Mouse (Mus musculus) liver, embryonic 12.5 days (tissue): ENCODE data around the gene 4930595D18Rik. TPM values are rescaled to one million over a fixed set of nuclear protein-coding genes. Genes with fewer than 3 reads are reported as not detected.

Experiments used
- ATAC-seq: fragments of 200-750 bp; cut with Nextera tagmentation; 2 replicates; pipeline ENCODE4 v1.8.0; 2017; ENCODE audit warnings: moderate number of reproducible peaks, mild to moderate bottlenecking, moderate library complexity
- H3K27ac ChIP-seq: fragments of 300-500 bp; sonication (generic); 2 replicates; pipeline ENCODE4 v1.5.1; 2016; ENCODE audit warnings: mild to moderate bottlenecking
- H3K27me3 ChIP-seq: fragments of 300-500 bp; sonication (generic); replicated peaks from 2 replicates; pipeline ENCODE4 v1.6.1; 2016; ENCODE audit warnings: mild to moderate bottlenecking, moderate library complexity
- H3K36me3 ChIP-seq: fragments of 300-500 bp; sonication (generic); 2 replicates; pipeline ENCODE4 v1.6.1; 2016; ENCODE audit warnings: mild to moderate bottlenecking, moderate library complexity
- H3K4me1 ChIP-seq: fragments of 300-500 bp; sonication (generic); 2 replicates; pipeline ENCODE4 v1.6.1; 2016
- H3K4me2 ChIP-seq: fragments of 300-500 bp; sonication (generic); 2 replicates; pipeline ENCODE4 v1.6.1; 2016; ENCODE audit warnings: mild to moderate bottlenecking, moderate library complexity
- H3K4me3 ChIP-seq: fragments of 300-500 bp; sonication (generic); 2 replicates; pipeline ENCODE4 v1.5.1; 2016; ENCODE audit warnings: mild to moderate bottlenecking, moderate library complexity
- H3K9ac ChIP-seq: fragments of 300-500 bp; sonication (generic); 2 replicates; pipeline ENCODE4 v1.6.1; 2016; ENCODE audit warnings: mild to moderate bottlenecking, moderate library complexity
- H3K9me3 ChIP-seq: fragments of 300-500 bp; sonication (generic); replicated peaks from 2 replicates; pipeline ENCODE4 v1.6.1; 2016; ENCODE audit warnings: mild to moderate bottlenecking, moderate library complexity
- WGBS: fragments of 180-500 bp; shearing (Covaris S2); methylation state at CpG from one replicate; pipeline ENCODE4 v1.1.7; 2016; ENCODE audit not compliant: insufficient replicate concordance; 5-methylcytosine and 5-hydroxymethylcytosine counted together
- polyA plus RNA-seq: library from polyadenylated mRNA; unstranded; fragments of >200 nt; fragmentation: Nextera tagmentation; extraction: Ambion mirVana; gene quantifications from 2 replicates; pipeline ENCODE4 v1.2.1, GENCODE M21; 2016

4930595D18Rik gene
- polyA plus RNA-seq, 1 experiment from 2014 or later, result not detected

- 69% methylated on average over 6 of the region's 6 CpGs for WGBS
- Histone ChIP-seq H3K27ac (no peak overlapping the region), H3K27me3 (no peaks in the 10 kb centered on the region), H3K36me3 (no peaks in the 10 kb centered on the region), H3K9me3 (no peaks in the 10 kb centered on the region), H3K4me2 (no peak overlapping the region), H3K9ac (no peak overlapping the region), H3K4me1 (peaks cover 6% of the 10 kb centered on the region; the same call in 1 of the 2 replicates), H3K4me3 (no peak overlapping the region)
- no peak for ATAC-seq
These were observed 8.5 kb upstream of the 4930595D18Rik start for GRCm38 (mm10) chr12:111192777-111193176.

GRCm38 (mm10) chr12:111190891-111191290 is 6.6 kb upstream of the 4930595D18Rik start:
- Histone ChIP-seq H3K4me3 (no peak overlapping the region), H3K4me2 (no peak overlapping the region), H3K9ac (no peak overlapping the region), H3K27me3 (no peaks in the 10 kb centered on the region), H3K27ac (no peak overlapping the region), H3K4me1 (peaks cover 6% of the 10 kb centered on the region; the same call in 1 of the 2 replicates), H3K9me3 (no peaks in the 10 kb centered on the region), H3K36me3 (no peaks in the 10 kb centered on the region)
- 73% methylated on average over 2 of the region's 2 CpGs for WGBS
- ATAC-seq, result no peak

GRCm38 (mm10) chr12:111190355-111190754 is 6.1 kb upstream of the 4930595D18Rik start:
- H3K27me3 ChIP-seq, result no peaks in the 10 kb centered on the region
- H3K27ac ChIP-seq, result no peak overlapping the region
- ATAC-seq, result no peak
- H3K9me3 ChIP-seq, result no peaks in the 10 kb centered on the region
- no peak overlapping the region for H3K4me3 ChIP-seq
- H3K9ac ChIP-seq, result no peak overlapping the region
- peaks cover 5% of the 10 kb centered on the region; the same call in 1 of the 2 replicates for H3K4me1 ChIP-seq
- no peak overlapping the region for H3K4me2 ChIP-seq
- H3K36me3 ChIP-seq, result no peaks in the 10 kb centered on the region
- WGBS, result 83% methylated on average over 5 of the region's 5 CpGs

GRCm38 (mm10) chr12:111188295-111188694 is 4.0 kb upstream of the 4930595D18Rik start:
- ATAC-seq, result no peak
- H3K27me3 ChIP-seq, result no peaks in the 10 kb centered on the region
- H3K4me1 ChIP-seq, result peaks cover 9% of the 10 kb centered on the region
- H3K36me3 ChIP-seq, result no peaks in the 10 kb centered on the region
- no peak overlapping the region for H3K27ac ChIP-seq
- H3K9ac ChIP-seq, result no peak overlapping the region
- H3K9me3 ChIP-seq, result no peaks in the 10 kb centered on the region
- H3K4me3 ChIP-seq, result no peak overlapping the region
- 78% methylated on average over 4 of the region's 4 CpGs for WGBS
- H3K4me2 ChIP-seq, result no peak overlapping the region

- H3K9ac ChIP-seq, result no peak overlapping the region
- H3K36me3 ChIP-seq, result peaks cover under 1% of the 10 kb centered on the region; the same call in 1 of the 2 replicates
- no peak overlapping the region for H3K4me3 ChIP-seq
- H3K4me2 ChIP-seq, result no peak overlapping the region
- WGBS, result 82% methylated on average over 3 of the region's 3 CpGs
- peaks cover 9% of the 10 kb centered on the region for H3K4me1 ChIP-seq
- ATAC-seq, result no peak
- H3K27me3 ChIP-seq, result no peaks in the 10 kb centered on the region
- no peaks in the 10 kb centered on the region for H3K9me3 ChIP-seq
- no peak overlapping the region for H3K27ac ChIP-seq
These were observed 2.7 kb upstream of the 4930595D18Rik start for GRCm38 (mm10) chr12:111186986-111187385.

GRCm38 (mm10) chr12:111182378-111182777 is 1.9 kb downstream of the 4930595D18Rik start:
- Histone ChIP-seq H3K27me3 (no peaks in the 10 kb centered on the region), H3K36me3 (peaks cover 7% of the 10 kb centered on the region; the same call in 1 of the 2 replicates), H3K9ac (no peak overlapping the region), H3K4me2 (no peak overlapping the region), H3K27ac (no peak overlapping the region), H3K9me3 (no peaks in the 10 kb centered on the region), H3K4me1 (peaks cover 9% of the 10 kb centered on the region), H3K4me3 (no peak overlapping the region)
- ATAC-seq, result no peak
- 89% methylated on average over 6 of the region's 6 CpGs for WGBS

- WGBS, result 73% methylated on average over 5 of the region's 5 CpGs
- H3K9me3 ChIP-seq, result no peaks in the 10 kb centered on the region
- H3K27me3 ChIP-seq, result no peaks in the 10 kb centered on the region
- ATAC-seq, result no peak
- no peak overlapping the region for H3K4me3 ChIP-seq
- peaks cover 9% of the 10 kb centered on the region for H3K4me1 ChIP-seq
- H3K9ac ChIP-seq, result no peak overlapping the region
- H3K27ac ChIP-seq, result no peak overlapping the region
- H3K36me3 ChIP-seq, result peaks cover 7% of the 10 kb centered on the region; the same call in 1 of the 2 replicates
- H3K4me2 ChIP-seq, result no peak overlapping the region
These were observed 2.4 kb downstream of the 4930595D18Rik start for GRCm38 (mm10) chr12:111181848-111182247.

GRCm38 (mm10) chr12:111178772-111179171 is 5.5 kb downstream of the 4930595D18Rik start:
- Histone ChIP-seq H3K9ac (no peak overlapping the region), H3K4me1 (peaks cover under 1% of the 10 kb centered on the region; the same call in 1 of the 2 replicates), H3K36me3 (peaks cover 12% of the 10 kb centered on the region), H3K9me3 (no peaks in the 10 kb centered on the region), H3K4me2 (no peak overlapping the region), H3K27me3 (no peaks in the 10 kb centered on the region), H3K4me3 (no peak overlapping the region), H3K27ac (no peak overlapping the region)
- WGBS, result 66% methylated on average over 4 of the region's 4 CpGs
- ATAC-seq, result no peak

GRCm38 (mm10) chr12:111168891-111169290 is 15.4 kb downstream of the 4930595D18Rik start:
- Histone ChIP-seq H3K4me3 (no peak overlapping the region), H3K27me3 (peaks cover 7% of the 10 kb centered on the region), H3K36me3 (peaks cover 6% of the 10 kb centered on the region), H3K9ac (no peak overlapping the region), H3K27ac (no peak overlapping the region), H3K9me3 (no peaks in the 10 kb centered on the region), H3K4me2 (no peak overlapping the region), H3K4me1 (peaks cover 33% of the 10 kb centered on the region)
- ATAC-seq, result no peak
- WGBS, result 83% methylated on average over 4 of the region's 4 CpGs

GRCm38 (mm10) chr12:111166681-111167289 is 17.5 kb downstream of the 4930595D18Rik start:
- H3K36me3 ChIP-seq, result no peaks in the 10 kb centered on the region
- WGBS, result under 1% methylated on average over 43 of the region's 48 CpGs
- H3K4me3 ChIP-seq, result peak overlapping the region; percentile 79
- H3K27ac ChIP-seq, result peak overlapping the region; percentile 72
- peak overlapping the region; percentile 75 for H3K9ac ChIP-seq
- no peaks in the 10 kb centered on the region for H3K9me3 ChIP-seq
- peaks cover 7% of the 10 kb centered on the region for H3K27me3 ChIP-seq
- peaks cover 48% of the 10 kb centered on the region for H3K4me1 ChIP-seq
- ATAC-seq, result peak; percentile 39; the same call in 1 of the 2 replicates
- peak overlapping the region; percentile 94 for H3K4me2 ChIP-seq

GRCm38 (mm10) chr12:111165831-111166591 is 18.3 kb downstream of the 4930595D18Rik start, which contains the start of gene Traf3:
Gene Traf3, plus strand, starts transcription at chr12:111166370.
- H3K36me3 ChIP-seq, result no peaks in the 10 kb centered on the region
- peak within 1 kb of the TSS; percentile 94 for H3K4me2 ChIP-seq
- H3K4me1 ChIP-seq, result peaks cover 52% of the 10 kb centered on the region
- peak; percentile 42; the same call in 1 of the 2 replicates for ATAC-seq
- H3K9me3 ChIP-seq, result no peaks in the 10 kb centered on the region
- H3K27ac ChIP-seq, result peak within 1 kb of the TSS; percentile 72
- 6% methylated on average over 53 of the region's 105 CpGs for WGBS
- peaks cover 7% of the 10 kb centered on the region for H3K27me3 ChIP-seq
- peak within 1 kb of the TSS; percentile 79 for H3K4me3 ChIP-seq
- H3K9ac ChIP-seq, result peak within 1 kb of the TSS; percentile 75
